Mouse (Mus musculus): Measurements from ENCODE around the gene Mydgf. TPM values are rescaled to one million over a fixed set of nuclear protein-coding genes. Genes with fewer than 3 reads are reported as not detected.

Gene Mydgf
- total and polyA plus RNA-seq, 2 experiments from 2014 or later = 58.1 to 86.9 TPM

DNA sequence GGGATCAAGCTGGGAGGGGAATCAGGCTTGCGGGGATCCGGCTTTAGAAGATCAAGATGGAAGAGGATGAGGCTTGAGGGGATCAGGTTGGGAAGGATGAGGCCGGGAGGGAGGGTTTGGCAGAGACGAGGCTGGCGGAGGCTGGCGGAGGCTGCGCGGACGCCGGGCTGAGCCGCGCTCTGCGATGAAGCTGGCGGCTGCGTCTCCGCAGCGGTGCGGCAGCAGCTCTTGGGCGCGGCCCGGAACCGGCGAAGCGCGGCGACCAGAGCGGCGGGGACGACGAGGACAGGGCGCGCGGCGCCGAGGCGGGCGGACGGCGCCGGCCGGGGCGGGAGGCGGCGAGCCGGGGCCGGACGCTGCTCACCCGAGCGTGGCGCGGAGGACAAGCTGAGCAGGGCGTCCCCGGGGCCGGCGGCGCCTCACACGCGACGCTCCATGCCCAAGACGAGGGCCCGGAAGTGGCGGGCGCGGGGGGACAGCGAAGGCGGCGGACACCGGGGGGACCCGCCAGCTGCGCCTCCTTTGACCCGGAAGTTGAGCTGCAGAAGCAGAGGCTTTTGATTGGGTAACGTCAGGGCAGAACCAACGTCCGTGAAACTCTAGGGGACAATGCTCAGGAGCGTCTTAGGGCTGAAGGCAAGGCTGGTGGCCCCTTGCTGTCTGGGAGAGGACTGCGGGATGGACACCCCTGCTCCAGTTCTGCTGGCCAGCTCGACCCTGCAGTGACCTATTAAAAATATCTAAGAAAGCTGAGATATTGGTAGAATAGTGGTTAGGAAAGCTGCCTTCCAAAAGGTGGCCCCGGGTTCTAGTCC, 34.9 kb upstream of the Mydgf start, which contains the start of gene Dpp9:
Dpp9 (minus strand) TSS at position 529 of the 815 bp plus-strand sequence.
- DNase-seq (ENCODE audit: low spot score) (peak; percentile 97), ATAC-seq (peak; percentile 99)
- peak within 1 kb of the TSS; percentile 74 for H3K4me3 ChIP-seq (ENCODE audit: low read length)
- peak within 1 kb of the TSS; percentile 86 for H3K9ac ChIP-seq (replicated peaks; ENCODE audit: low read length)
- H3K27ac ChIP-seq = peak within 1 kb of the TSS; percentile 92
- H3K27me3 ChIP-seq (ENCODE audit: insufficient read depth, low read length) = no peaks in the 10 kb centered on the region
- H3K4me2 ChIP-seq (ENCODE audit: low read depth, low read length) = peak within 1 kb of the TSS; percentile 94
- peaks cover 15% of the 10 kb centered on the region for H3K4me1 ChIP-seq (ENCODE audit: insufficient read depth, low read length)
- peak; percentile 60 for TF ChIP-seq CTCF (IDR thresholded peaks at IDR 0.05; ENCODE audit: low read depth)
- H3K9me3 ChIP-seq (ENCODE audit: low read length) = no peaks in the 10 kb centered on the region
- WGBS = under 1% methylated on average over 71 of the region's 78 CpGs
- H3K36me3 ChIP-seq (ENCODE audit: insufficient read depth, low read length) = no peaks in the 10 kb centered on the region

DNA sequence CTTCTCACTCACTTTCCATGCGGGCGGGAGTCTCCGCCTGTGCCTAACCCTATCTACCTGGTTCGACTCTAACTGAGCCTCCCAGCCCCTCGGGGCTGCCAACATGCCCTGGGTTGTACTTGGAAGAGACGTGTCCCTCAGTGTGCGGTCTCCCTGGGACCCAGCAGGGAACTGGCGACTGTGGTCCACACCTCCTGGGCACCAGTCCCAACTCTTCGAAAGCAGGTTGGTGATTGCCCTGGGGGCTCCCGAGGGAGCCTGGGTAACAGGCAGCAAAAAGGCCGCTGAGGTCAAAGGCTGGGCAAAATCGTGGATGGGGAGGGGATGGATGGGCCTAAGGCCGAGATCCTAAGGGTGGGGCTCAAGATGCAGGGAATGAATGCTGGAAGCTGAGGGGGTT, 34.0 kb upstream of the Mydgf start:
- no peak for DNase-seq (ENCODE audit: low spot score)
- ATAC-seq = no peak
- peak overlapping the region; percentile 92; the same call in 1 of the 2 replicates for H3K27ac ChIP-seq
- no peaks in the 10 kb centered on the region for H3K36me3 ChIP-seq (ENCODE audit: insufficient read depth, low read length)
- H3K4me1 ChIP-seq (ENCODE audit: insufficient read depth, low read length) = peaks cover 15% of the 10 kb centered on the region
- 61% methylated on average over 13 of the region's 13 CpGs for WGBS
- no peaks in the 10 kb centered on the region for H3K27me3 ChIP-seq (ENCODE audit: insufficient read depth, low read length)
- H3K9ac ChIP-seq (replicated peaks; ENCODE audit: low read length) = peak overlapping the region; percentile 86
- peak overlapping the region; percentile 94 for H3K4me2 ChIP-seq (ENCODE audit: low read depth, low read length)
- H3K9me3 ChIP-seq (ENCODE audit: low read length) = no peaks in the 10 kb centered on the region
- TF ChIP-seq CTCF (IDR thresholded peaks at IDR 0.05; ENCODE audit: low read depth) = no peak
- H3K4me3 ChIP-seq (ENCODE audit: low read length) = peak overlapping the region; percentile 74

DNA sequence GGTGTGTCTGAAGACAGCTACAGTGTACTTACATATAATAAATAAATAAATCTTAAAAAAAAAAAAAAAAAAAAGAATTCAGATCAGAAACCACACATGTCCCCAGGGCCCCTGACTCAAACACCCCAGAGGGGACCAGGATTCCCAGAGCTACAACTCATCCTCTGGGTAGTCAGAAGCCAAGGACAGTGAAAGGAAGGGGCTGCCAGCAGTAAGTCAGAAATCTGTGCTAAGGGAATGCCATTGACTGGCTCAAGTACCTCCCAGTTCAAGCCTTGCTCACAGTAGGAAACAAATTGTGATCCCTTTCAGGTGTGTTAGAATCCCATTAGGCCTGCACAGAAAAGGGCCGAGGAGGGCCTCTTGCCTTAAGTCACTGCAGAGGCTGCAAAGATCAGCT, 30.5 kb upstream of the Mydgf start:
- H3K9me3 ChIP-seq (ENCODE audit: low read length) = no peaks in the 10 kb centered on the region
- H3K4me3 ChIP-seq (ENCODE audit: low read length) = no peak overlapping the region
- WGBS = 77% methylated on average over 1 of the region's 1 CpGs
- no peak overlapping the region for H3K4me2 ChIP-seq (ENCODE audit: low read depth, low read length)
- no peak overlapping the region for H3K9ac ChIP-seq (replicated peaks; ENCODE audit: low read length)
- H3K4me1 ChIP-seq (ENCODE audit: insufficient read depth, low read length) = peaks cover 15% of the 10 kb centered on the region
- no peak overlapping the region for H3K27ac ChIP-seq
- H3K27me3 ChIP-seq (ENCODE audit: insufficient read depth, low read length) = no peaks in the 10 kb centered on the region
- no peak for ATAC-seq
- TF ChIP-seq CTCF (IDR thresholded peaks at IDR 0.05; ENCODE audit: low read depth) = no peak
- H3K36me3 ChIP-seq (ENCODE audit: insufficient read depth, low read length) = peaks cover 30% of the 10 kb centered on the region
- no peak for DNase-seq (ENCODE audit: low spot score)

DNA sequence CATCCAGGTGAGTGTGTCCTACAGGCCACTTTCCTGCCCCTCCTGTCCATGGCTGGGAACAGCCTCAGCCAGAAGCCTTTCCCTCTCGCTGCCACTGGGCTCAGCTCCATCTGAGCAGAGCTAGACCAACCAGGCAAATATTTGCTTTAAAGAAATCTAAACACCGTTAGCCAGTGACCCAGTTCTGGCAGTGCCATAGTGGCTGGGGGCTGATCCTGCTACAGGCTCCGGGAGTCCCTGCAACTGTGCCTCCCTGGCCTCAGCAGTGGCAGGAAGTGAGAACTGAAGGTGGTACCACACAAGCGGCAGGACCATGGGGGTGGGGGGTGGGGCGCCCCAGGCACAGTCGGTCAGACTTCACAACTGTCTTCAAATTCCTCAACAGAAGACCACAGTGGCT, 29.0 kb upstream of the Mydgf start:
- Histone ChIP-seq H3K27ac (no peak overlapping the region), H3K9me3 (ENCODE audit: low read length) (no peaks in the 10 kb centered on the region), H3K36me3 (ENCODE audit: insufficient read depth, low read length) (peaks cover 44% of the 10 kb centered on the region), H3K27me3 (ENCODE audit: insufficient read depth, low read length) (no peaks in the 10 kb centered on the region), H3K4me1 (ENCODE audit: insufficient read depth, low read length) (peaks cover 12% of the 10 kb centered on the region), H3K4me2 (ENCODE audit: low read depth, low read length) (no peak overlapping the region), H3K9ac (replicated peaks; ENCODE audit: low read length) (no peak overlapping the region), H3K4me3 (ENCODE audit: low read length) (no peak overlapping the region)
- DNase-seq (ENCODE audit: low spot score) = no peak
- 79% methylated on average over 6 of the region's 6 CpGs for WGBS
- ATAC-seq = no peak
- no peak for TF ChIP-seq CTCF (IDR thresholded peaks at IDR 0.05; ENCODE audit: low read depth)

DNA sequence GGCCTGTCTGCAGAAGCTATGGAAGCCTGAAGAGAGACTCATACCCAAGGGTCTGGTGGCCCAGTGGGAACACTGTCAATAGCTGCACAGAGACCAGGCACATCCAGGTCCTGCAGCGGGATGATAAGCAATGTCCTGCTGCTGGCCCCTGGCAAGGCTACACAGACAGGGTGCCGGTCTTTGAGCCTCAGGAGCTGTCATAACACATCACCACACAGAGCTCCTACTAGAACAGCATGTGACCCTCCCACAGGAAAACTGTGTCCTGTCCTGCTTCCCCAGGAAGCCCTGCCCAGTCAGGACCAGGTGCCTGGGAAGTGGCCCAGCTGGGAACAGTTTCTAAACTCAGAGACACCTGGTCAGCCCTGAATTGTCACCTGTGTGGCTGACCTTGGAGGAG, 27.4 kb upstream of the Mydgf start:
- WGBS = 89% methylated on average over 2 of the region's 2 CpGs
- H3K4me1 ChIP-seq (ENCODE audit: insufficient read depth, low read length) = no peaks in the 10 kb centered on the region
- peaks cover 60% of the 10 kb centered on the region for H3K36me3 ChIP-seq (ENCODE audit: insufficient read depth, low read length)
- no peak overlapping the region for H3K9ac ChIP-seq (replicated peaks; ENCODE audit: low read length)
- H3K4me3 ChIP-seq (ENCODE audit: low read length) = no peak overlapping the region
- H3K27me3 ChIP-seq (ENCODE audit: insufficient read depth, low read length) = no peaks in the 10 kb centered on the region
- ATAC-seq (no peak), DNase-seq (ENCODE audit: low spot score) (no peak)
- H3K27ac ChIP-seq = no peak overlapping the region; the same call in 1 of the 2 replicates
- TF ChIP-seq CTCF (IDR thresholded peaks at IDR 0.05; ENCODE audit: low read depth) = no peak
- H3K4me2 ChIP-seq (ENCODE audit: low read depth, low read length) = no peak overlapping the region
- no peaks in the 10 kb centered on the region for H3K9me3 ChIP-seq (ENCODE audit: low read length)

DNA sequence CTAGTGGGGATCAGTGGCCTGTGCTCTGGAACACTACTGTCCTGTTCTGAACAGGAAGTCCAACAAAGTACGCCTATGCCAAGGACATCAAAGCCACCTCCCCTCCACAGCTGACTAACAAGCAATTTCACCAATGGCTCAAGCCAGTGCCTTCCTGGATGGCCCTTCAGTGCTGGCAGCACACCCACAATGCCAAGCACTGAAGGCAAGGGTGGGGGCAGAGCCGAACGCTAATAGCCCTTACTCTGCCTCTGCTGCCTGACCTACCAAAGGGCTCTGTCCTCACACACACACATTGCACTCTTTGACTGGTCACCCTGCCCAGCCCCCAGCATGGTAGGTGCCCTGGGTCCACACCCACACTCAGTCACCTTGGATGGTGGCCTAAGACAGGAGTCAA, 25.1 kb upstream of the Mydgf start:
- no peak overlapping the region for H3K4me3 ChIP-seq (ENCODE audit: low read length)
- H3K27ac ChIP-seq = no peak overlapping the region
- peaks cover 82% of the 10 kb centered on the region for H3K36me3 ChIP-seq (ENCODE audit: insufficient read depth, low read length)
- 91% methylated on average over 3 of the region's 3 CpGs for WGBS
- no peak for TF ChIP-seq CTCF (IDR thresholded peaks at IDR 0.05; ENCODE audit: low read depth)
- no peak overlapping the region for H3K9ac ChIP-seq (replicated peaks; ENCODE audit: low read length)
- no peak for DNase-seq (ENCODE audit: low spot score)
- H3K4me1 ChIP-seq (ENCODE audit: insufficient read depth, low read length) = no peaks in the 10 kb centered on the region
- no peaks in the 10 kb centered on the region for H3K9me3 ChIP-seq (ENCODE audit: low read length)
- H3K27me3 ChIP-seq (ENCODE audit: insufficient read depth, low read length) = no peaks in the 10 kb centered on the region
- no peak overlapping the region for H3K4me2 ChIP-seq (ENCODE audit: low read depth, low read length)
- ATAC-seq = no peak

DNA sequence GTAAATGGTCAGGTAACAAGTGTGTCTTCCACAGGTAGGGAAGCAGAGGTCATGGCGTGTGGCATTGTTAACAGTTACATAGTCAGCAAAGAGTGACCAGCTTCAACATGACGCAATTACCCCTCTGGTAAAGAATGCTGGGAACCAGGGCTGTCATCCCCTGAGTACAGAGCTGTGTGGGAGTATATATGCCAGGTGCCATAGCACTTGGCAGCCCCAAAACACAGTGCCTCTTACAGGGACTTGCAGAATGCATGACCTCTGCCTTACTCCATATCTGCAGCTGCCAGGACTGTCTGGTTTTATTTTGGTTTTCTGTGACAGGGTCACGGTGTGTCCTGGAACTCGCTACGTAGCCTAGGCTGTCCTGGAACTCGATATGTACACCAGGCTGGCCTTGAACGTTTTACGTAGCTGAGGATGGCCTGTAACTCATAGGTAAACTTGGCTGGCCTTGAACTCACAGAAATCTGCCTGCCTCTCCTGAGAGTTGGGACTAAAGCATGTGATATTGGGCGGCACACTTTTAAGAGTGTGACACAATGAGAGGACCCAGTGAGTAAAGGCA, 24.3 kb upstream of the Mydgf start:
- no peaks in the 10 kb centered on the region for H3K4me1 ChIP-seq (ENCODE audit: insufficient read depth, low read length)
- no peak for ATAC-seq

More for the DNA sequence above, 24.3 kb upstream of the Mydgf start:
- no peaks in the 10 kb centered on the region for H3K27me3 ChIP-seq (ENCODE audit: insufficient read depth, low read length)
- no peak overlapping the region for H3K4me2 ChIP-seq (ENCODE audit: low read depth, low read length)
- H3K4me3 ChIP-seq (ENCODE audit: low read length) = no peak overlapping the region
- TF ChIP-seq CTCF (IDR thresholded peaks at IDR 0.05; ENCODE audit: low read depth) = no peak
- 93% methylated on average over 9 of the region's 9 CpGs for WGBS
- no peak overlapping the region for H3K27ac ChIP-seq
- DNase-seq (ENCODE audit: low spot score) = no peak
- no peak overlapping the region for H3K9ac ChIP-seq (replicated peaks; ENCODE audit: low read length)
- H3K9me3 ChIP-seq (ENCODE audit: low read length) = no peaks in the 10 kb centered on the region
- peaks cover 89% of the 10 kb centered on the region for H3K36me3 ChIP-seq (ENCODE audit: insufficient read depth, low read length)

Data from hindbrain, postnatal 0 days (tissue).